Mouse (Mus musculus) embryonic facial prominence, embryonic 14.5 days (tissue): ENCODE measurements around the gene Msmb. TPM values are rescaled to one million over a fixed set of nuclear protein-coding genes. Genes with fewer than 3 reads are reported as not detected.

Experiments
- ATAC-seq: fragments of 200-750 bp; cut with Nextera tagmentation; 2 replicates; pipeline ENCODE4 v1.8.0; 2017; ENCODE audit warnings: low read depth, moderate number of reproducible peaks, moderate TSS enrichment
- DNase-seq: peaks from one replicate; pipeline ENCODE4 v3.0.0-alpha.2; 2015; ENCODE audit warnings: low spot score
- H3K27ac ChIP-seq: fragments of 300-500 bp; sonication (generic); replicated peaks from 2 replicates; pipeline ENCODE4 v1.5.1; 2014; ENCODE audit warnings: low read depth, mild to moderate bottlenecking, low read length, moderate library complexity
- H3K27me3 ChIP-seq: fragments of 300-500 bp; sonication (generic); replicated peaks from 2 replicates; pipeline ENCODE4 v1.6.1; 2014; ENCODE audit warnings: low read length; ENCODE audit not compliant: control insufficient read depth, insufficient read depth
- H3K36me3 ChIP-seq: fragments of 300-500 bp; sonication (generic); 2 replicates; pipeline ENCODE4 v1.6.1; 2014; ENCODE audit warnings: low read length, mixed read lengths; ENCODE audit not compliant: control insufficient read depth, insufficient read depth
- H3K4me1 ChIP-seq: fragments of 300-500 bp; sonication (generic); 2 replicates; pipeline ENCODE4 v1.6.1; 2014; ENCODE audit warnings: antibody characterized with exemption, low read length; ENCODE audit not compliant: control insufficient read depth, insufficient read depth
- H3K4me2 ChIP-seq: fragments of 300-500 bp; sonication (generic); 2 replicates; pipeline ENCODE4 v1.6.1; 2014; ENCODE audit warnings: low read depth, mild to moderate bottlenecking, low read length, moderate library complexity, mixed read lengths
- H3K4me3 ChIP-seq: fragments of 300-500 bp; sonication (generic); 2 replicates; pipeline ENCODE4 v1.5.1; 2014; ENCODE audit warnings: low read depth, mild to moderate bottlenecking, low read length
- H3K9ac ChIP-seq: fragments of 300-500 bp; sonication (generic); 2 replicates; pipeline ENCODE4 v1.6.1; 2014; ENCODE audit warnings: low read depth, mild to moderate bottlenecking, low read length, moderate library complexity, mixed read lengths
- H3K9me3 ChIP-seq: fragments of 300-500 bp; sonication (generic); 2 replicates; pipeline ENCODE4 v1.6.1; 2016; ENCODE audit warnings: low read length; ENCODE audit not compliant: control insufficient read depth
- WGBS: fragments of 180-500 bp; shearing (Covaris S2); extraction: QIAGEN DNeasy Blood & Tissue Kit; methylation state at CpG from one replicate; pipeline ENCODE4 v1.1.7; 2014; 5-methylcytosine and 5-hydroxymethylcytosine counted together
- polyA plus RNA-seq: library from polyadenylated mRNA; unstranded; fragments of >200 nt; fragmentation: Nextera tagmentation; extraction: Ambion mirVana; gene quantifications from 2 replicates; pipeline ENCODE4 v1.2.1, GENCODE M21; 2014

Msmb gene
- polyA plus RNA-seq, result not detected in 2 replicates

DNA sequence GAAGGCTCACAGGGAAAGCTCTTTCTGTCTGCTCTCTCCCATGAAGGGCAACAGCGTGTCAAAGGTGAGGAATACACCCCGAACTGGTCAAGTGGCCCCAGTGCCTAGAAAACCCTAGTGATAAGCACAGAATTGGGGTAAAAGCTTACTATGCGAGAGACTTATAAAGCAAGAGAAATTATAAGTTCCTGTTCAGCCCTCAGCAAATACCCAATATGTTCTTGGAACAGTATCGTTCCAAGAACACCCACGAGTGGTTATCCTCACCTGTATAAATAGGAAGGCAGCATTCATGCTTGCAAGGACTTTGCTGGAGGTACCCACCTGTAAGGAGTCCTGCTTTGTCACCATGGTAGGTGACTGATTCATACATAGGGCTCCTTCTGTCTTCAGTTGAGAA lies at the start of gene Msmb:
Gene Msmb, plus strand, starts transcription at position 301 of the 400 bp plus-strand sequence.
- H3K4me2 ChIP-seq, result no peak within 1 kb of the TSS
- H3K4me3 ChIP-seq, result no peak within 1 kb of the TSS
- WGBS, result 86% methylated on average over 5 of the region's 5 CpGs
- H3K27me3 ChIP-seq, result no peaks in the 10 kb centered on the region
- no peak for ATAC-seq
- no peaks in the 10 kb centered on the region for H3K4me1 ChIP-seq
- no peak for DNase-seq
- H3K9ac ChIP-seq, result no peak within 1 kb of the TSS
- no peak within 1 kb of the TSS for H3K27ac ChIP-seq
- H3K36me3 ChIP-seq, result no peaks in the 10 kb centered on the region
- H3K9me3 ChIP-seq, result no peaks in the 10 kb centered on the region

GRCm38 (mm10) chr14:32093018-32093417 lies 48.8 kb upstream of the Msmb start:
- no peak for ATAC-seq

DNA sequence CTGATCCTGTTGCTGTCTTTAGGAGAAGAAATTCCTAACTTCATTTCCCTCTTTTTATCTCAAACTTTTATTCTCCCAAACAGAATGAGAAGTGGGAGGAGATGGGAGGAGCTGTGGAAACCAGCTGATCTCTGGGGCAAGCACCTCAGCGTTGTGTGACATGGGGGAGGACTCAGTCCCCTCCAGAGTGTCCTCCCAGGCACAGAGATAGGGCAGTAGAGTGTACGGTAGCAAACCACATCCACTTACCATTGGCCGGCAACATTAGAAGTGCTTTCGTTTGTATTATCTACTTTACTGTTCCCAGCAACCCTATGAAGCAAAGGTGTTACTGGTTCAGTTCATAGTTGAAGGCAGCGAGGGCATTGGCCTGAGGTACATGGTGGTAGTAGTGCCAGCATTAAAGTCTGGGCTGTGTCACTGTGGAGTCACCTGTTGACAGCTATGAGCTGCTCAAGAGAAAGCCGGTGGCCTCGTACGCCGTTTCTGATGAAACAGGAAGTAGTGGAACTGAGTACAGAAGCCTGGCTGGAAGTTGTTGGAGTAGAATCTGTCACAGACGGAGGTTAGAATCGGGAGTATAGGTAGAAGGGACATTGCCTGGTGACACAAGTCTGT lies 48.2 kb upstream of the Msmb start:
- Histone ChIP-seq H3K9ac (no peak overlapping the region), H3K27me3 (no peaks in the 10 kb centered on the region), H3K4me3 (no peak overlapping the region), H3K36me3 (peaks cover 49% of the 10 kb centered on the region), H3K9me3 (no peaks in the 10 kb centered on the region), H3K27ac (no peak overlapping the region), H3K4me2 (no peak overlapping the region), H3K4me1 (peaks cover 4% of the 10 kb centered on the region; the same call in 1 of the 2 replicates)
- DNase-seq (no peak), ATAC-seq (no peak)
- WGBS, result 87% methylated on average over 11 of the region's 11 CpGs

More at GRCm38 (mm10) chr14:32093018-32093417, 48.8 kb upstream of the Msmb start:
- WGBS, result 81% methylated on average over 1 of the region's 1 CpGs
- Histone ChIP-seq H3K36me3 (peaks cover 43% of the 10 kb centered on the region), H3K9ac (no peak overlapping the region), H3K9me3 (no peaks in the 10 kb centered on the region), H3K4me1 (peaks cover 4% of the 10 kb centered on the region; the same call in 1 of the 2 replicates), H3K4me3 (no peak overlapping the region), H3K27ac (no peak overlapping the region), H3K27me3 (no peaks in the 10 kb centered on the region), H3K4me2 (no peak overlapping the region)
- DNase-seq, result no peak

DNA sequence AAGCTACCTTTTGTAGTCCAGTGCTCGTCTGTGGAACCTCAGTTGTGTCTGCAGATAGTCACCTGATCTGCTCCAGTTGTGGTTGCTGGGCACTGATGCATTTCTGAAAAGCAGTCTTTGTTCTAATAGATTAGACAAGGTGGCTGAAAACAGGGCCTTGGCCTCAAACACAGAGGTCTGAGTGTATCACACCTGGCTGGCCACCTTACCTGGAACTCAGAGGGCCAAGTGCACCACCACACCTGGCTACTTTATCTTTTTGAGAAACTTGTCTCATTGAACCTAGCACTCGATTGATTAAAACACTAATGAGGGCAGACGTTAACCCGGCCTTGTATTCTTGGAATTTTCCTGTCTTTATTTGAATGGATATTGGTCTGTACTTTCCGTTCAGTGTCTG lies 46.2 kb upstream of the Msmb start:
- ATAC-seq (no peak), DNase-seq (no peak)
- Histone ChIP-seq H3K4me2 (no peak overlapping the region), H3K9ac (no peak overlapping the region), H3K9me3 (no peaks in the 10 kb centered on the region), H3K4me1 (peaks cover 4% of the 10 kb centered on the region; the same call in 1 of the 2 replicates), H3K27me3 (no peaks in the 10 kb centered on the region), H3K27ac (no peak overlapping the region), H3K4me3 (no peak overlapping the region), H3K36me3 (peaks cover 69% of the 10 kb centered on the region)
- 84% methylated on average over 5 of the region's 5 CpGs for WGBS

DNA sequence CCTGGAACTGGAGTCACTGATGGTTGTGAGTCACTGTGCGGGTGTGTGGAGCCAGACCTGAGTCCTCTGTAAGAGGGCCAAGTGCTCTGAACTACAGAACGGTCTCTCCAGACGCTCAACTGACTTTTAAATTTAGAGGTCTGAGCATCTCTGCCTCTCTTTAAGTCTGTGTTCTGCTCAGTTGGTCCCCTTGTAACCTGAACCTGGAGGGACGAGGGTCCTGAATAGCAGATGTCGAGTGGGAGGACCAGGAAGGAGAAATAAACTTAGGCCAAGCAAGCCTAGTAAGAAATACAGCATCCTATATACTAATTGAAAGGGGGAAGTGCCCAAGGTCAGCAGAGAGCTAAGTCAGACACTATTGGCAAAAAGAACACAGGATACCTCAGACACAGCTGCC lies 45.1 kb upstream of the Msmb start:
- no peak overlapping the region for H3K4me3 ChIP-seq
- ATAC-seq (no peak), DNase-seq (no peak)
- no peak overlapping the region for H3K4me2 ChIP-seq
- H3K9me3 ChIP-seq, result no peaks in the 10 kb centered on the region
- no peak overlapping the region for H3K9ac ChIP-seq
- H3K4me1 ChIP-seq, result no peaks in the 10 kb centered on the region
- no peak overlapping the region for H3K27ac ChIP-seq
- 81% methylated on average over 5 of the region's 5 CpGs for WGBS
- H3K27me3 ChIP-seq, result no peaks in the 10 kb centered on the region
- H3K36me3 ChIP-seq, result peaks cover 72% of the 10 kb centered on the region

GRCm38 (mm10) chr14:32097691-32098090 lies 44.1 kb upstream of the Msmb start:
- Histone ChIP-seq H3K27me3 (no peaks in the 10 kb centered on the region), H3K36me3 (peaks cover 67% of the 10 kb centered on the region), H3K4me3 (no peak overlapping the region), H3K9me3 (no peaks in the 10 kb centered on the region), H3K4me1 (no peaks in the 10 kb centered on the region), H3K4me2 (no peak overlapping the region), H3K9ac (no peak overlapping the region), H3K27ac (no peak overlapping the region)
- 92% methylated on average over 7 of the region's 7 CpGs for WGBS
- DNase-seq (no peak), ATAC-seq (no peak)

DNA sequence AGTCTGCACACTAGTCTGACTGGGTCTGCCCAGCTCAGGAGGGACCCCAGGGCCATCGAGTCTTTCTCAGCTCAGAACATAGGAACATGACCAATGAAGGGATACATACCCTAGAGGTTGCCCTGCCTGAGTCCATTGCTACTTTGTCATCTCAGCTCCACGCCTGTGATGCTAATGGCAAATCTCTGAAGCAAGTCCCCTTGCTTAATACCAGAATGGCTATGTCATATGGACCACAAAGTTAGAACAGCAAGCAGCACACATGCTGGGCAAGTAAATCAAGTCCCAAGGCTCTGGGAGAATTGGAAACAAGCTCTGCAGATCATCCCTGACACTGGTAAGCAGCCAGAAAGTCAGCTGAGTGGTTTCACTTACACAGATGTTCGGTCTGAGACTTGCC lies 42.9 kb upstream of the Msmb start:
- peaks cover 65% of the 10 kb centered on the region for H3K36me3 ChIP-seq
- no peak overlapping the region for H3K9ac ChIP-seq
- no peaks in the 10 kb centered on the region for H3K4me1 ChIP-seq
- DNase-seq (no peak), ATAC-seq (no peak)
- H3K4me3 ChIP-seq, result no peak overlapping the region
- WGBS, result 90% methylated on average over 3 of the region's 3 CpGs
- H3K9me3 ChIP-seq, result no peaks in the 10 kb centered on the region
- no peak overlapping the region for H3K4me2 ChIP-seq
- H3K27ac ChIP-seq, result no peak overlapping the region
- no peaks in the 10 kb centered on the region for H3K27me3 ChIP-seq

GRCm38 (mm10) chr14:32103556-32103955 lies 38.3 kb upstream of the Msmb start:
- no peak for ATAC-seq

GRCm38 (mm10) chr14:32105663-32106062 lies 36.2 kb upstream of the Msmb start:
- 53% methylated on average over 7 of the region's 7 CpGs for WGBS
- no peak overlapping the region for H3K9ac ChIP-seq
- H3K9me3 ChIP-seq, result no peaks in the 10 kb centered on the region
- ATAC-seq, result peak; percentile 53; the same call in 1 of the 2 replicates
- peaks cover 7% of the 10 kb centered on the region; the same call in 1 of the 2 replicates for H3K36me3 ChIP-seq
- H3K27ac ChIP-seq, result no peak overlapping the region
- no peak overlapping the region for H3K4me2 ChIP-seq
- no peaks in the 10 kb centered on the region for H3K4me1 ChIP-seq
- peak; percentile 28 for DNase-seq
- H3K27me3 ChIP-seq, result no peaks in the 10 kb centered on the region
- no peak overlapping the region for H3K4me3 ChIP-seq

More at GRCm38 (mm10) chr14:32103556-32103955, 38.3 kb upstream of the Msmb start:
- no peaks in the 10 kb centered on the region for H3K4me1 ChIP-seq
- no peak for DNase-seq
- H3K27ac ChIP-seq, result no peak overlapping the region
- no peaks in the 10 kb centered on the region for H3K27me3 ChIP-seq
- no peak overlapping the region for H3K4me2 ChIP-seq
- no peak overlapping the region for H3K4me3 ChIP-seq
- WGBS, result 82% methylated on average over 4 of the region's 4 CpGs
- no peaks in the 10 kb centered on the region for H3K9me3 ChIP-seq
- no peak overlapping the region for H3K9ac ChIP-seq
- H3K36me3 ChIP-seq, result peaks cover 28% of the 10 kb centered on the region
